Mouse (Mus musculus): ENCODE results near the gene St6galnac4. TPM values are rescaled to one million over a fixed set of nuclear protein-coding genes. Genes with fewer than 3 reads are reported as not detected.

Gene St6galnac4
- polyA plus RNA-seq, 1 experiment from 2014 or later, result 15.5 TPM

GRCm38 (mm10) chr2:32625212-32625872 is 38.4 kb downstream of the St6galnac4 start:
- no peaks in the 10 kb centered on the region for H3K27me3 ChIP-seq (replicated peaks; ENCODE audit: control insufficient read depth, insufficient read depth, low read length)
- peak overlapping the region; percentile 21; the same call in 1 of the 2 replicates for H3K9ac ChIP-seq (ENCODE audit: low read length)
- H3K4me3 ChIP-seq (ENCODE audit: low read depth, low read length), result peak overlapping the region; percentile 29
- no peaks in the 10 kb centered on the region for H3K9me3 ChIP-seq (ENCODE audit: control insufficient read depth, low read length)
- 3% methylated on average over 13 of the region's 13 CpGs for WGBS
- H3K27ac ChIP-seq (ENCODE audit: low read depth), result peak overlapping the region; percentile 62
- peak; percentile 13; the same call in 1 of the 2 replicates for ATAC-seq (replicated peaks; ENCODE audit: low FRiP score, low TSS enrichment, low read depth)
- no peaks in the 10 kb centered on the region for H3K36me3 ChIP-seq (ENCODE audit: control insufficient read depth, insufficient read depth, low read length)
- H3K4me1 ChIP-seq (replicated peaks; ENCODE audit: control insufficient read depth, insufficient read depth, low read length), result peaks cover 55% of the 10 kb centered on the region
- DNase-seq (ENCODE audit: low spot score), result peak; percentile 76
- peak overlapping the region; percentile 47 for H3K4me2 ChIP-seq (ENCODE audit: low read length)

GRCm38 (mm10) chr2:32625873-32626694 is 39.2 kb downstream of the St6galnac4 start:
- Histone ChIP-seq H3K27ac (ENCODE audit: low read depth) (peak overlapping the region; percentile 62), H3K4me3 (ENCODE audit: low read depth, low read length) (no peak overlapping the region), H3K4me2 (ENCODE audit: low read length) (peak overlapping the region; percentile 47), H3K9ac (ENCODE audit: low read length) (no peak overlapping the region), H3K9me3 (ENCODE audit: control insufficient read depth, low read length) (no peaks in the 10 kb centered on the region), H3K27me3 (replicated peaks; ENCODE audit: control insufficient read depth, insufficient read depth, low read length) (no peaks in the 10 kb centered on the region), H3K36me3 (ENCODE audit: control insufficient read depth, insufficient read depth, low read length) (no peaks in the 10 kb centered on the region), H3K4me1 (replicated peaks; ENCODE audit: control insufficient read depth, insufficient read depth, low read length) (peaks cover 48% of the 10 kb centered on the region)
- DNase-seq (ENCODE audit: low spot score), result no peak
- 30% methylated on average over 5 of the region's 5 CpGs for WGBS
- no peak for ATAC-seq (replicated peaks; ENCODE audit: low FRiP score, low TSS enrichment, low read depth)

- ATAC-seq (replicated peaks; ENCODE audit: low FRiP score, low TSS enrichment, low read depth), result no peak
- Histone ChIP-seq H3K4me3 (ENCODE audit: low read depth, low read length) (no peak overlapping the region), H3K9me3 (ENCODE audit: control insufficient read depth, low read length) (no peaks in the 10 kb centered on the region), H3K4me2 (ENCODE audit: low read length) (no peak overlapping the region), H3K27me3 (replicated peaks; ENCODE audit: control insufficient read depth, insufficient read depth, low read length) (no peaks in the 10 kb centered on the region), H3K27ac (ENCODE audit: low read depth) (no peak overlapping the region), H3K9ac (ENCODE audit: low read length) (no peak overlapping the region), H3K36me3 (ENCODE audit: control insufficient read depth, insufficient read depth, low read length) (no peaks in the 10 kb centered on the region), H3K4me1 (replicated peaks; ENCODE audit: control insufficient read depth, insufficient read depth, low read length) (peaks cover 37% of the 10 kb centered on the region)
- WGBS, result 63% methylated on average over 20 of the region's 20 CpGs
- no peak for DNase-seq (ENCODE audit: low spot score)
Measured at GRCm38 (mm10) chr2:32627266-32628043, 40.6 kb downstream of the St6galnac4 start.

- ATAC-seq (replicated peaks; ENCODE audit: low FRiP score, low TSS enrichment, low read depth) (no peak), DNase-seq (ENCODE audit: low spot score) (no peak)
- no peaks in the 10 kb centered on the region for H3K9me3 ChIP-seq (ENCODE audit: control insufficient read depth, low read length)
- WGBS, result 72% methylated on average over 4 of the region's 4 CpGs
- no peak overlapping the region for H3K27ac ChIP-seq (ENCODE audit: low read depth)
- no peaks in the 10 kb centered on the region for H3K27me3 ChIP-seq (replicated peaks; ENCODE audit: control insufficient read depth, insufficient read depth, low read length)
- H3K4me3 ChIP-seq (ENCODE audit: low read depth, low read length), result no peak overlapping the region
- H3K9ac ChIP-seq (ENCODE audit: low read length), result no peak overlapping the region
- no peak overlapping the region for H3K4me2 ChIP-seq (ENCODE audit: low read length)
- H3K4me1 ChIP-seq (replicated peaks; ENCODE audit: control insufficient read depth, insufficient read depth, low read length), result peaks cover 37% of the 10 kb centered on the region
- H3K36me3 ChIP-seq (ENCODE audit: control insufficient read depth, insufficient read depth, low read length), result no peaks in the 10 kb centered on the region
Measured at GRCm38 (mm10) chr2:32628044-32628550, 41.2 kb downstream of the St6galnac4 start.

- Histone ChIP-seq H3K36me3 (ENCODE audit: control insufficient read depth, insufficient read depth, low read length) (no peaks in the 10 kb centered on the region), H3K27ac (ENCODE audit: low read depth) (no peak overlapping the region), H3K4me2 (ENCODE audit: low read length) (no peak overlapping the region), H3K27me3 (replicated peaks; ENCODE audit: control insufficient read depth, insufficient read depth, low read length) (no peaks in the 10 kb centered on the region), H3K4me3 (ENCODE audit: low read depth, low read length) (no peak overlapping the region), H3K4me1 (replicated peaks; ENCODE audit: control insufficient read depth, insufficient read depth, low read length) (peaks cover 37% of the 10 kb centered on the region), H3K9me3 (ENCODE audit: control insufficient read depth, low read length) (no peaks in the 10 kb centered on the region), H3K9ac (ENCODE audit: low read length) (no peak overlapping the region)
- 44% methylated on average over 5 of the region's 5 CpGs for WGBS
- DNase-seq (ENCODE audit: low spot score) (no peak), ATAC-seq (replicated peaks; ENCODE audit: low FRiP score, low TSS enrichment, low read depth) (no peak)
Measured at GRCm38 (mm10) chr2:32628729-32629128, 41.8 kb downstream of the St6galnac4 start.

DNA sequence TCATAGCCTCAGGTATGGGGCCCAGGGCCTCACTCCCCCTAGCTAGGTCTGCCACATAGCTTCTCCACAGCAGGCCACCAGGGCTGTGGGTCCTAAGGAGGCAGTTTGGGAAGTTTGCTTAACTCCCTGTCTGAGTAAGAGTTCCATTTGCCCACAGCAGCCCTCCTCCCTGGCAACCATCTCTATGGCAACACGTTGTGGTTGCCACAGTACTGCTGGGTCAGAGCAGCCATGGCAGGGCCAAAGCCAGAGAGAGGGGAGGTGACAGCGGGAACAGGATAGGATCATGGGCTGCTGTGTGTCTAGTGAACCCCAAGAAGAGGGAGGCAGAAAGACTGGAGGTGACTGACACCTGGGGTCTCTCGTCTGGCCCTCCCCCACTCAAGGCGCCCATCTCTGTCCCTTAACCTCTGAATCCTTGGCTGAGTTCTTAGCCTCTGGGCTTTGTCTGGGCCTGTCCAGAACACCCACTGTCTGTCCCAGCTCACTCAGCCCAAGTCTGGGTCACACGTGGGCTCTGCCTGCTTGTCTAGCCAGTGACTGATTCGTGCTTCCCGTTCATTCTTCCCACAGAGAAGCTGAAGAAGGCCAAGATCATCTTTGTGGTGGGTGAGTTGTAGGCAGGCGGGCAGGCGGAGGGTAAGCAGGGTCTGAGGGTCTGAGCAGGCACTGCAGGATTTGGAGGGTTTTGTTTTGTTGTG is 42.5 kb downstream of the St6galnac4 start:
- no peak for DNase-seq (ENCODE audit: low spot score)
- Histone ChIP-seq H3K36me3 (ENCODE audit: control insufficient read depth, insufficient read depth, low read length) (no peaks in the 10 kb centered on the region), H3K4me2 (ENCODE audit: low read length) (no peak overlapping the region), H3K4me1 (replicated peaks; ENCODE audit: control insufficient read depth, insufficient read depth, low read length) (peaks cover 37% of the 10 kb centered on the region), H3K27ac (ENCODE audit: low read depth) (no peak overlapping the region; the same call in 1 of the 2 replicates), H3K9me3 (ENCODE audit: control insufficient read depth, low read length) (no peaks in the 10 kb centered on the region), H3K9ac (ENCODE audit: low read length) (no peak overlapping the region), H3K4me3 (ENCODE audit: low read depth, low read length) (no peak overlapping the region), H3K27me3 (replicated peaks; ENCODE audit: control insufficient read depth, insufficient read depth, low read length) (no peaks in the 10 kb centered on the region)
- no peak for ATAC-seq (replicated peaks; ENCODE audit: low FRiP score, low TSS enrichment, low read depth)
- WGBS, result 38% methylated on average over 9 of the region's 9 CpGs

DNA sequence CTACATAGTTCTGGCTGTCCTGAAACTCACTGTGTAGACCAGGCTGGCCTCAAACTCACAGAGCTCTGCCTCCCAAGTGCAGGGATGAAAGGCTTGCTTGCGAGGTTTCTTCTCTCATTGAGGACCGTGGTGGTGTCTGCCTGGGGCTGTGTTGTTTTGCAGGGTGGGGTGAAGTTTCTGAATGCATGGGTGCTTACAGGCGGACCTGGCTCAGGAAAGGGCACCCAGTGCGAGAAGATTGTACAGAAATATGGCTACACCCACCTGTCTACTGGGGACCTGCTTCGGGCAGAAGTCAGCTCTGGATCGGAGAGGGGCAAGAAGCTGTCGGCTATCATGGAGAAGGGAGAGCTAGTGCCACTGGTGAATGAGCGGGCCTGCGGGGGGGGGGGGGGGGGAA is 43.1 kb downstream of the St6galnac4 start:
- no peaks in the 10 kb centered on the region for H3K36me3 ChIP-seq (ENCODE audit: control insufficient read depth, insufficient read depth, low read length)
- 80% methylated on average over 7 of the region's 9 CpGs for WGBS
- no peak overlapping the region for H3K4me3 ChIP-seq (ENCODE audit: low read depth, low read length)
- no peak overlapping the region for H3K9ac ChIP-seq (ENCODE audit: low read length)
- DNase-seq (ENCODE audit: low spot score) (no peak), ATAC-seq (replicated peaks; ENCODE audit: low FRiP score, low TSS enrichment, low read depth) (no peak)
- H3K27me3 ChIP-seq (replicated peaks; ENCODE audit: control insufficient read depth, insufficient read depth, low read length), result no peaks in the 10 kb centered on the region
- no peak overlapping the region for H3K4me2 ChIP-seq (ENCODE audit: low read length)
- H3K9me3 ChIP-seq (ENCODE audit: control insufficient read depth, low read length), result no peaks in the 10 kb centered on the region
- H3K27ac ChIP-seq (ENCODE audit: low read depth), result no peak overlapping the region
- H3K4me1 ChIP-seq (replicated peaks; ENCODE audit: control insufficient read depth, insufficient read depth, low read length), result peaks cover 32% of the 10 kb centered on the region

- H3K27me3 ChIP-seq (replicated peaks; ENCODE audit: control insufficient read depth, insufficient read depth, low read length), result no peaks in the 10 kb centered on the region
- no peak overlapping the region for H3K4me2 ChIP-seq (ENCODE audit: low read length)
- H3K27ac ChIP-seq (ENCODE audit: low read depth), result no peak overlapping the region
- H3K4me3 ChIP-seq (ENCODE audit: low read depth, low read length), result no peak overlapping the region
- peaks cover 22% of the 10 kb centered on the region for H3K4me1 ChIP-seq (replicated peaks; ENCODE audit: control insufficient read depth, insufficient read depth, low read length)
- DNase-seq (ENCODE audit: low spot score), result no peak
- WGBS, result 85% methylated on average over 10 of the region's 10 CpGs
- no peak overlapping the region for H3K9ac ChIP-seq (ENCODE audit: low read length)
- no peaks in the 10 kb centered on the region for H3K9me3 ChIP-seq (ENCODE audit: control insufficient read depth, low read length)
- ATAC-seq (replicated peaks; ENCODE audit: low FRiP score, low TSS enrichment, low read depth), result no peak
- no peaks in the 10 kb centered on the region for H3K36me3 ChIP-seq (ENCODE audit: control insufficient read depth, insufficient read depth, low read length)
Measured at GRCm38 (mm10) chr2:32631046-32631445, 44.2 kb downstream of the St6galnac4 start.

All from intestine, embryonic 14.5 days (tissue).